Mouse (Mus musculus) CD4-positive, CD25-positive, alpha-beta regulatory T cell, adult 4 months (primary cell): Measurements from ENCODE around the gene Mpp2. TPM values are rescaled to one million over a fixed set of nuclear protein-coding genes. Genes with fewer than 3 reads are reported as not detected.

ENCODE experiments used
- ATAC-seq: one replicate; pipeline ENCODE4 v1.8.0; 2017
- polyA plus RNA-seq, 2 experiments: library from polyadenylated mRNA; unstranded; fragments of 100-300 nt; shearing (Covaris generic); gene quantifications; one replicate each; pipeline ENCODE4 v1.2.1; 2017

Mpp2 gene
- polyA plus RNA-seq, 2 experiments from 2014 or later = 1.3 to 3.6 TPM

- no peak for ATAC-seq
These were observed 53.4 kb downstream of the Mpp2 start for GRCm38 (mm10) chr11:102034887-102035286.

- ATAC-seq = no peak
These were observed 55.2 kb downstream of the Mpp2 start for GRCm38 (mm10) chr11:102033055-102033591.

GRCm38 (mm10) chr11:102031149-102031548 is 57.2 kb downstream of the Mpp2 start:
- ATAC-seq = no peak

- ATAC-seq = no peak
These were observed 58.3 kb downstream of the Mpp2 start for GRCm38 (mm10) chr11:102029966-102030365.

- no peak for ATAC-seq
These were observed 59.0 kb downstream of the Mpp2 start for GRCm38 (mm10) chr11:102029304-102029703.

GRCm38 (mm10) chr11:102028087-102028816 is 60.1 kb downstream of the Mpp2 start, which contains the start of gene Mpp3:
TSS of gene Mpp3 (minus strand) at chr11:102028461.
- no peak for ATAC-seq

- ATAC-seq = no peak
These were observed 60.8 kb downstream of the Mpp2 start for GRCm38 (mm10) chr11:102027361-102028017.

GRCm38 (mm10) chr11:102026694-102027360 is 61.5 kb downstream of the Mpp2 start:
- no peak for ATAC-seq

- no peak for ATAC-seq
These were observed 62.2 kb downstream of the Mpp2 start for GRCm38 (mm10) chr11:102025991-102026660.

GRCm38 (mm10) chr11:102025354-102025753 is 63.0 kb downstream of the Mpp2 start:
- no peak for ATAC-seq

GRCm38 (mm10) chr11:102024875-102025274 is 63.4 kb downstream of the Mpp2 start:
- no peak for ATAC-seq

GRCm38 (mm10) chr11:102024084-102024758 is 64.1 kb downstream of the Mpp2 start:
- ATAC-seq = no peak

GRCm38 (mm10) chr11:102023406-102023805 is 64.9 kb downstream of the Mpp2 start:
- ATAC-seq = no peak

GRCm38 (mm10) chr11:102021196-102021595 is 67.1 kb downstream of the Mpp2 start:
- no peak for ATAC-seq

GRCm38 (mm10) chr11:102019736-102020135 is 68.6 kb downstream of the Mpp2 start:
- no peak for ATAC-seq

- ATAC-seq = no peak
These were observed 72.2 kb downstream of the Mpp2 start for GRCm38 (mm10) chr11:102016136-102016535.

GRCm38 (mm10) chr11:102015472-102015871 is 72.8 kb downstream of the Mpp2 start:
- ATAC-seq = no peak

- no peak for ATAC-seq
These were observed 75.1 kb downstream of the Mpp2 start for GRCm38 (mm10) chr11:102013201-102013600.

GRCm38 (mm10) chr11:102011510-102011909 is 76.8 kb downstream of the Mpp2 start:
- no peak for ATAC-seq

GRCm38 (mm10) chr11:102010140-102010539 is 78.2 kb downstream of the Mpp2 start:
- ATAC-seq = no peak

GRCm38 (mm10) chr11:102008954-102009637 is 79.2 kb downstream of the Mpp2 start:
- no peak for ATAC-seq
